Mouse (Mus musculus): ENCODE measurements around the gene Smox. TPM values are rescaled to one million over a fixed set of nuclear protein-coding genes. Genes with fewer than 3 reads are reported as not detected.

Smox gene
- 10 to 100 TPM; 40.3 to 45.1 TPM for total RNA-seq (2023)

GRCm38 (mm10) chr2:131491196-131491595 is at the start of gene Smox:
Gene Smox, plus strand, starts transcription at chr2:131491496.

DNA sequence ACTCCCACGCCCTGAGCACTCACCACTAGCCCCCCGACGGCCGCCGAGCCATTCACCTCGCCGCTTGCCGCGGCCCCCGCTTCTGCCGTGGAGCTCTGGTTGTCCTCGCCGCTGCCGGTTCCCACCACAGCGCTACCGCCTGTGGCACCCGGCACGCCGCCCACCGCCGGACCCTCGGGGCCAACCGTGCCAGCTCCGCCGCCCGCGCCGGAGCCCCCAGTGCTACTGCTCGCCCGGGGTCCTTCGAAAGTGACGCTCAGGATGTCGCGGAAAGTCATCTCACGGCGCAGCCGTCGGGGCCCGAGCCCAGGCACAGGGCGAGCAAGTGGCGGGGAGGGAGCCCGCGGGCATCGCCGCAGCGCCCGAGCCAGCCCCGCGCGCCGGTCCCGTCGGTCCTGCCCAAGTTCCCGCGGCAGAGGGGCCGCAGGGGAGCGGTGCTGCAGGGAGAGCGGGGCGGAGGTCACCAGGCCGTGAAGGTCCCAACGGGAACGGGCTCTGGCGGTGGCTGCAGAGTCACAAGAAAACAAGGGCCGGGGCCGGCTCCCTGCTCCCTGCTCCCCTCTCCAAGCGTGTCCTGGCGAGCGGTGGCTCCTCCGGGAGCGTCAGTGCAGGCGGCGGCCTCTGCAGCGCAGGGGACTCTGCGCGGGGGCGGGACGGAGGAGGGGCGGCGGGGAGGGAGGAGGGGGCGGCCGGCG is 70.7 kb downstream of the Smox start, which contains the start of gene Adra1d:
TSS of gene Adra1d (minus strand) at position 393 of the 695 bp plus-strand sequence.

Other genes starting within 250 kb of the Smox start
- 10 to 100 TPM; 51.2 to 53.6 TPM for gene Pank2, start 229.0 kb upstream of the Smox start, total RNA-seq (2023)
- 1 to 10 TPM; 1.8 to 1.9 TPM for gene Rnf24, start 138.6 kb upstream of the Smox start, total RNA-seq (2023)
- not detected for gene Adra1d, start 70.8 kb downstream of the Smox start, total RNA-seq (2023)

Data from monocyte, adult 59 days (primary cell).